Mouse (Mus musculus) small intestine, adult 2 months (tissue): ENCODE results near the gene Fa2h. TPM values are rescaled to one million over a fixed set of nuclear protein-coding genes. Genes with fewer than 3 reads are reported as not detected.

ENCODE experiments used
- H3K27ac ChIP-seq: fragments of 200-500 bp; 2 replicates; pipeline ENCODE4 v1.5.1; 2012; ENCODE audit warnings: low read depth, low read length, control low read depth, inconsistent platforms; ENCODE audit not compliant: insufficient read depth
- H3K27me3 ChIP-seq: fragments of 200-500 bp; 2 replicates; pipeline ENCODE4 v1.6.1; 2012; ENCODE audit warnings: mild to moderate bottlenecking, moderate library complexity, low read length, inconsistent platforms; ENCODE audit not compliant: control insufficient read depth, insufficient read depth
- H3K36me3 ChIP-seq: fragments of 200-500 bp; 2 replicates; pipeline ENCODE4 v1.6.1; 2012; ENCODE audit warnings: mild to moderate bottlenecking, low read length, control low read depth, inconsistent platforms; ENCODE audit not compliant: control insufficient read depth, insufficient read depth
- H3K4me1 ChIP-seq: fragments of 200-500 bp; 2 replicates; pipeline ENCODE4 v1.6.1; 2012; ENCODE audit warnings: low read length, inconsistent platforms, mixed read lengths; ENCODE audit not compliant: control insufficient read depth, insufficient read depth, insufficient read length
- H3K4me3 ChIP-seq: fragments of 200-500 bp; 2 replicates; pipeline ENCODE4 v1.5.1; 2012; ENCODE audit warnings: low read depth, mild to moderate bottlenecking, control low read depth, inconsistent platforms, low read length, moderate library complexity
- CTCF ChIP-seq: fragments of 200-500 bp; IDR thresholded peaks from 2 replicates; pipeline ENCODE4 v1.5.1; 2012; ENCODE audit warnings: low read depth, mild to moderate bottlenecking, control low read depth, inconsistent platforms, low read length, moderate library complexity, mixed read lengths; ENCODE audit not compliant: insufficient replicate concordance, insufficient read length; ENCODE audit errors: extremely low read depth
- POLR2A ChIP-seq: fragments of 200-500 bp; IDR thresholded peaks from 2 replicates; pipeline ENCODE4 v1.6.1; 2012; ENCODE audit warnings: low read depth, mild to moderate bottlenecking, control low read depth, inconsistent platforms, low read length, moderate library complexity
- WGBS: fragments of 180-500 bp; shearing (Covaris S2); methylation state at CpG from one replicate; pipeline ENCODE4 v1.1.7; 2018; 5-methylcytosine and 5-hydroxymethylcytosine counted together
- polyA plus RNA-seq: library from polyadenylated mRNA; depleted of rRNA; stranded (reverse); fragments of >200 nt; gene quantifications from 2 replicates; pipeline ENCODE4 v1.2.3, GENCODE M21; 2012; rRNA removed

Fa2h gene
- polyA plus RNA-seq, 1 experiment = 0.19 TPM

DNA sequence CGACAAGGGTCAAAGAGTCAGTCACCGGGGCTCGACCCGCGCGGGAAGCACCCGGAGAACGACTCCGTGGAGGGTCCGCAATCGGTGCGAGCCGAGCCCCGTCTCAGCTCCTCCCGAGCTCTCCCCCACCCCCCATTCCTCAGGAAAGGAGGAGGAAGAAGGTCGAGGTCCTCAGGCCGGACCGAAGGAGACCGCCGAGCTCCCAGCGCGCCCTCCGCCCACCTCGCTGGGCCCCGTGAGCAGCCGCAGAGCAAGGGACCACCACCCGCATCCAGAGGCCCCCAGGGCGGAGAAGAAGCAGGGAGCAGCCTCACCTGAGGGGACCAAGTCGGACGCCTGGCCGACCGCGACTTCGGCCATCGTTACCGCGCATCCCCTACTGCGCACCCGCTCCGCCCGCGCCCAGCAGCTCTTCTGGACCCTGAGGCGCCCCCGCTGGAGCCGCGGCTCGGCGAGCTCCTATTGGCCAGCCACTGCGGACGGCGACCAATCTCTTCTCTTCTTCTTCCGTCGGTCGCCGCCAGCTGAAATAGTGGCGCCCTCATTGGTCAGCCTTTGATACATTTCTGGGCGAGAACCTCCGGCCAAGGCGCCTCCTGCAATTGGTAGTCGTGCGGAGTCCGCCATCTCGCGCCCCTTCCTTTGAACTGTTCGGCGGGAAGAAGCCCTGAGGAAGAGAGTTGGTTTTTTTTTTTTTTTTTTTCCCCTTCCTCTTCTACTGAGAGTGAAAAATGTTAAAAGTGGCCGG, 93.6 kb downstream of the Fa2h start, which contains the start of gene Rfwd3:
TSS of gene Rfwd3 (minus strand) at position 402 of the 748 bp plus-strand sequence.
- H3K4me3 ChIP-seq = peak within 1 kb of the TSS; percentile 98
- peak within 1 kb of the TSS; percentile 88 for H3K27ac ChIP-seq
- H3K27me3 ChIP-seq = no peaks in the 10 kb centered on the region
- under 1% methylated on average over 67 of the region's 67 CpGs for WGBS
- no peaks in the 10 kb centered on the region for H3K4me1 ChIP-seq
- H3K36me3 ChIP-seq = peaks cover 6% of the 10 kb centered on the region
- TF ChIP-seq CTCF (no peak), POLR2A (peak; percentile 74; the same call in 1 of the 2 replicates)

DNA sequence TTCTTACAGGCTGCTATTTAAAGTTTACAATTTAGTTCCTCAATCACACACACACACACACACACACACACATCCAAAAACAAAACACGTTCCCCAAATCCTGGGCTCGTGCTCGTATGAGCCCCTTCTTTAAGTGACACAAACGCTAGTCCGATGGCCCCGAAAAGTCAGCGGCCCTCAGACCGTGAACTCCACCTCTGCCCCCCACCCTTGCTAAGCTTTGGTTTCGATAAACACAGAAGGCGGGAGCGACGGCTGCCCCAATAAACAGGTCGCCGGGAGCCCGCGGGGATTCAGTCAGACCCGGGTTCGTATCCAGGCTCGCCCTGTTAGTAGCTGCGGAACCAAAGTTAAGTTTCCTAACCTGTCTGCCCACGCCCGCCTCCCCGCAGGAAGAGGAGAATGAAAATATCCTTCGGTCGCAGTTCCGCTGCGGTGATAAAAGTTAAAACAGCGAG, 94.2 kb downstream of the Fa2h start:
- peak overlapping the region; percentile 98 for H3K4me3 ChIP-seq
- peak overlapping the region; percentile 88 for H3K27ac ChIP-seq
- H3K27me3 ChIP-seq = no peaks in the 10 kb centered on the region
- H3K36me3 ChIP-seq = peaks cover 9% of the 10 kb centered on the region
- WGBS = under 1% methylated on average over 28 of the region's 28 CpGs
- TF ChIP-seq POLR2A = no peak
- TF ChIP-seq CTCF = no peak
- no peaks in the 10 kb centered on the region for H3K4me1 ChIP-seq

DNA sequence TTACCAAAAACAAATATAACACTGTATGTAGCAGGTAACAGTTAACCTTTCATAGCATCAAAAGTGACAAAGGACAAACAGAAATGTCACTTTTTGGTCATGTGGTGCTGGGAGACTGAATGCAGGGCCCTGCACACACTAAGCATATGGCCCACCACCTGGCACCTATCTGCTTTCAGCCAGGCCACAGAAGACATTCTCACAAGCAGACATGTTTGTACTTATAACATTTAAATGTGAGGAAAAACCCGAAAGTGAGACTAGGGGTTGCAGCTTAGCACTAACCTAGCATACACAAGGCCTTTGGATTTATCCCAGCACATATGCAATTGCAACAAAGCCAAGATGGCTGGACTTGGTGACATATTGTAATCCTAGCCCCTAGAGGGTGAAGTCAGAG, 95.6 kb downstream of the Fa2h start:
- Histone ChIP-seq H3K36me3 (peaks cover 20% of the 10 kb centered on the region), H3K4me1 (no peaks in the 10 kb centered on the region), H3K27ac (no peak overlapping the region), H3K27me3 (no peaks in the 10 kb centered on the region), H3K4me3 (no peak overlapping the region)
- WGBS = 76% methylated on average over 1 of the region's 1 CpGs
- TF ChIP-seq CTCF (no peak), POLR2A (no peak)

Other genes starting within 250 kb of the Fa2h start
- gene Glg1, start 134.6 kb downstream of the Fa2h start, polyA plus RNA-seq = 11.0 and 26.0 TPM in 2 replicates
- 4.5 and 9.1 TPM in 2 replicates for gene Rfwd3, start 93.6 kb downstream of the Fa2h start, polyA plus RNA-seq
- gene Mlkl, start 55.6 kb downstream of the Fa2h start, polyA plus RNA-seq = 0.48 and 0.72 TPM in 2 replicates
- 2.1 and 2.2 TPM in 2 replicates for gene Wdr59, start 128.3 kb upstream of the Fa2h start, polyA plus RNA-seq
- gene Znrf1, start 142.3 kb upstream of the Fa2h start, polyA plus RNA-seq = 18.7 and 25.7 TPM in 2 replicates
- gene Ldhd, start 236.6 kb upstream of the Fa2h start, polyA plus RNA-seq = 2.8 and 8.4 TPM in 2 replicates
- gene Zfp1, start 249.6 kb upstream of the Fa2h start, polyA plus RNA-seq = 1.3 and 1.6 TPM in 2 replicates